In the genomic region with DNA sequence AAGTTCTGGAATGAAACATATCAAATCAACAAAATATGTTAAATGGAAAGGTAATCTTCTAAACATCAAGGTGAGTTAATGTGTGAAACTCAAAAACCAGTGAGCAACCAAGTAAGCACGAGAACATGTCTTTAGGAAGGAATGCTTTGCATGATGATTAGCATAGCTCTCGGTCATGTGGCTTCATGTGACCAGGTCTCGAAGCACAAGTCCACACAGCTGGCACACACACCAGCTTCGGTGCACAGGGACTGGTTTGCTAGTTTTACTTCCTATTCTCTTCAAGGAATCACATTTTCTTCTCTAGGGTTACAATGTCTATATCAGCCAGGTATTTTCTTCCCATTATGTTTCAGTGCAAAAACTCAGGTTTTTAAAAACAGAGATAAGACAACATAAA, we compare ENCODE assay signal across 29 mouse cellular contexts.
"Had no signal": no experiment of that assay in that cellular context is flagged by ENCODE, and none has a peak within 500 bp of the region (broad histone marks: within the 10 kb centered on the region; RNA-seq: fewer than 3 reads in every experiment).

No protein-coding gene starts in this region.

- H3K27me3 ChIP-seq: limb, embryonic 12.5 days; limb, embryonic 13.5 days; limb, embryonic 15.5 days; liver, embryonic 12.5 days; liver, embryonic 13.5 days; liver, embryonic 15.5 days; lung, embryonic 15.5 days; megakaryocyte, embryonic 14.5 days; midbrain, embryonic 12.5 days; midbrain, embryonic 13.5 days; midbrain, embryonic 15.5 days; neural tube, embryonic 12.5 days had no signal

- H3K9me3 ChIP-seq: limb, embryonic 10.5 days; limb, embryonic 12.5 days; limb, embryonic 13.5 days; limb, embryonic 15.5 days; liver, embryonic 12.5 days; liver, embryonic 13.5 days; liver, embryonic 15.5 days; lung, embryonic 15.5 days; megakaryocyte, embryonic 14.5 days; midbrain, embryonic 10.5 days; midbrain, embryonic 12.5 days; midbrain, embryonic 13.5 days; midbrain, embryonic 15.5 days; neural tube, embryonic 12.5 days had no signal

- H3K4me2 ChIP-seq: limb, embryonic 12.5 days; limb, embryonic 13.5 days; limb, embryonic 15.5 days; liver, embryonic 11.5 days; liver, embryonic 12.5 days; liver, embryonic 13.5 days; liver, embryonic 15.5 days; lung, embryonic 14.5 days; lung, embryonic 15.5 days; midbrain, embryonic 11.5 days; midbrain, embryonic 12.5 days; midbrain, embryonic 13.5 days; midbrain, embryonic 15.5 days; neural tube, embryonic 12.5 days had no signal

- H3K4me1 ChIP-seq: limb, embryonic 10.5 days; limb, embryonic 12.5 days; limb, embryonic 13.5 days; limb, embryonic 15.5 days; liver, embryonic 12.5 days; liver, embryonic 13.5 days; liver, embryonic 15.5 days; lung, embryonic 15.5 days; megakaryocyte, embryonic 14.5 days; midbrain, embryonic 10.5 days; midbrain, embryonic 12.5 days; midbrain, embryonic 13.5 days; midbrain, embryonic 15.5 days; neural tube, embryonic 12.5 days had no signal

- DNase-seq: left cerebral cortex, postnatal 4 days; liver; liver, embryonic 13.5 days; liver, postnatal 0 days; lung, adult 18-20 months; lung, adult 2 months; lung, embryonic 14.5 days; lung, postnatal 10 days; lung, postnatal 14 days; lung, postnatal 4 days; midbrain, embryonic 14.5 days had no signal

- H3K4me3 ChIP-seq: limb, embryonic 10.5 days; limb, embryonic 12.5 days; limb, embryonic 13.5 days; limb, embryonic 15.5 days; liver, embryonic 12.5 days; liver, embryonic 13.5 days; liver, embryonic 15.5 days; lung, embryonic 15.5 days; megakaryocyte, embryonic 14.5 days; midbrain, embryonic 10.5 days; midbrain, embryonic 12.5 days; midbrain, embryonic 13.5 days; midbrain, embryonic 15.5 days; myocyte; neural tube, embryonic 12.5 days had no signal

- H3K27ac ChIP-seq: limb, embryonic 10.5 days; limb, embryonic 12.5 days; limb, embryonic 13.5 days; limb, embryonic 15.5 days; liver, embryonic 12.5 days; liver, embryonic 13.5 days; liver, embryonic 14.5 days; liver, embryonic 15.5 days; lung, embryonic 15.5 days; macrophage; midbrain, embryonic 10.5 days; midbrain, embryonic 12.5 days; midbrain, embryonic 13.5 days; midbrain, embryonic 15.5 days; neural tube, embryonic 12.5 days had no signal

- H3K36me3 ChIP-seq: limb, embryonic 10.5 days; limb, embryonic 12.5 days; limb, embryonic 13.5 days; limb, embryonic 15.5 days; liver, embryonic 12.5 days; liver, embryonic 13.5 days; liver, embryonic 15.5 days; lung, embryonic 15.5 days; midbrain, embryonic 10.5 days; midbrain, embryonic 12.5 days; midbrain, embryonic 13.5 days; midbrain, embryonic 15.5 days; neural tube, embryonic 12.5 days had no signal

- H3K9ac ChIP-seq: limb, embryonic 12.5 days; limb, embryonic 13.5 days; limb, embryonic 15.5 days; liver, embryonic 12.5 days; liver, embryonic 13.5 days; liver, embryonic 14.5 days; liver, embryonic 15.5 days; liver, postnatal 0 days; lung, embryonic 14.5 days; lung, embryonic 15.5 days; midbrain, embryonic 12.5 days; midbrain, embryonic 13.5 days; midbrain, embryonic 15.5 days; neural tube, embryonic 12.5 days had no signal
